Mouse (Mus musculus): Measurements from ENCODE around the gene Fyn. TPM values are rescaled to one million over a fixed set of nuclear protein-coding genes. Genes with fewer than 3 reads are reported as not detected.

Fyn gene
- polyA plus RNA-seq, 1 experiment from 2014 or later = 20.5 TPM

- Histone ChIP-seq H3K9me3 (no peaks in the 10 kb centered on the region), H3K4me3 (no peak overlapping the region), H3K27me3 (ENCODE audit: poor library complexity, severe bottlenecking) (no peaks in the 10 kb centered on the region), H3K4me1 (peaks cover 46% of the 10 kb centered on the region), H3K27ac (peak overlapping the region; percentile 54), H3K36me3 (replicated peaks) (peaks cover 7% of the 10 kb centered on the region; the same call in 1 of the 2 replicates)
- no peak for DNase-seq (ENCODE audit: extremely low spot score, low spot score)
- WGBS = 78% methylated on average over 7 of the region's 7 CpGs
These were observed 202.4 kb downstream of the Fyn start for GRCm38 (mm10) chr10:39571011-39571410.

- Histone ChIP-seq H3K27me3 (ENCODE audit: poor library complexity, severe bottlenecking) (no peaks in the 10 kb centered on the region), H3K27ac (peak overlapping the region; percentile 69), H3K4me3 (no peak overlapping the region), H3K36me3 (replicated peaks) (0 out of 2 replicates have a peak, but pooled peaks cover 3% of the 10 kb centered on the region), H3K4me1 (peaks cover 41% of the 10 kb centered on the region), H3K9me3 (no peaks in the 10 kb centered on the region)
- 78% methylated on average over 9 of the region's 9 CpGs for WGBS
- DNase-seq (ENCODE audit: extremely low spot score, low spot score) = no peak
These were observed 203.5 kb downstream of the Fyn start for GRCm38 (mm10) chr10:39572050-39572671.

GRCm38 (mm10) chr10:39572672-39573051, 204.0 kb downstream of the Fyn start:
- no peak for DNase-seq (ENCODE audit: extremely low spot score, low spot score)
- Histone ChIP-seq H3K4me1 (peaks cover 42% of the 10 kb centered on the region), H3K27ac (peak overlapping the region; percentile 69), H3K36me3 (replicated peaks) (0 out of 2 replicates have a peak, but pooled peaks cover 3% of the 10 kb centered on the region), H3K27me3 (ENCODE audit: poor library complexity, severe bottlenecking) (no peaks in the 10 kb centered on the region), H3K9me3 (no peaks in the 10 kb centered on the region), H3K4me3 (no peak overlapping the region)
- 66% methylated on average over 6 of the region's 6 CpGs for WGBS

GRCm38 (mm10) chr10:39576466-39576865, 207.8 kb downstream of the Fyn start:
- no peaks in the 10 kb centered on the region for H3K36me3 ChIP-seq (replicated peaks)
- no peak overlapping the region for H3K4me3 ChIP-seq
- peaks cover 32% of the 10 kb centered on the region for H3K4me1 ChIP-seq
- no peak overlapping the region for H3K27ac ChIP-seq
- no peaks in the 10 kb centered on the region for H3K9me3 ChIP-seq
- DNase-seq (ENCODE audit: extremely low spot score, low spot score) = no peak
- no peaks in the 10 kb centered on the region for H3K27me3 ChIP-seq (ENCODE audit: poor library complexity, severe bottlenecking)
- WGBS = 90% methylated on average over 6 of the region's 6 CpGs

GRCm38 (mm10) chr10:39580477-39580876, 211.8 kb downstream of the Fyn start:
- 78% methylated on average over 8 of the region's 8 CpGs for WGBS
- peak overlapping the region; percentile 45 for H3K27ac ChIP-seq

GRCm38 (mm10) chr10:39582385-39582784, 213.7 kb downstream of the Fyn start:
- Histone ChIP-seq H3K27me3 (ENCODE audit: poor library complexity, severe bottlenecking) (no peaks in the 10 kb centered on the region), H3K36me3 (replicated peaks) (no peaks in the 10 kb centered on the region), H3K4me3 (no peak overlapping the region), H3K27ac (no peak overlapping the region), H3K9me3 (no peaks in the 10 kb centered on the region), H3K4me1 (peaks cover 22% of the 10 kb centered on the region)
- WGBS = 88% methylated on average over 2 of the region's 2 CpGs
- no peak for DNase-seq (ENCODE audit: extremely low spot score, low spot score)

More at GRCm38 (mm10) chr10:39580477-39580876, 211.8 kb downstream of the Fyn start:
- no peaks in the 10 kb centered on the region for H3K9me3 ChIP-seq
- H3K27me3 ChIP-seq (ENCODE audit: poor library complexity, severe bottlenecking) = no peaks in the 10 kb centered on the region
- peaks cover 18% of the 10 kb centered on the region for H3K4me1 ChIP-seq
- no peak overlapping the region for H3K4me3 ChIP-seq
- no peak for DNase-seq (ENCODE audit: extremely low spot score, low spot score)
- H3K36me3 ChIP-seq (replicated peaks) = no peaks in the 10 kb centered on the region

GRCm38 (mm10) chr10:39583718-39584117, 215.1 kb downstream of the Fyn start:
- DNase-seq (ENCODE audit: extremely low spot score, low spot score) = no peak
- Histone ChIP-seq H3K9me3 (no peaks in the 10 kb centered on the region), H3K36me3 (replicated peaks) (no peaks in the 10 kb centered on the region), H3K4me3 (no peak overlapping the region), H3K27ac (no peak overlapping the region), H3K4me1 (peaks cover 31% of the 10 kb centered on the region), H3K27me3 (ENCODE audit: poor library complexity, severe bottlenecking) (peaks cover 4% of the 10 kb centered on the region)
- 84% methylated on average over 12 of the region's 12 CpGs for whole genome bisulfite sequencing

GRCm38 (mm10) chr10:39587290-39587925, 218.8 kb downstream of the Fyn start:
- Histone ChIP-seq H3K27me3 (ENCODE audit: poor library complexity, severe bottlenecking) (peaks cover 4% of the 10 kb centered on the region), H3K9me3 (no peaks in the 10 kb centered on the region), H3K27ac (0 out of 2 replicates have a peak overlapping the region, but pooled peaks have one; percentile 62), H3K4me1 (peaks cover 35% of the 10 kb centered on the region), H3K4me3 (no peak overlapping the region), H3K36me3 (replicated peaks) (no peaks in the 10 kb centered on the region)
- WGBS = 78% methylated on average over 5 of the region's 5 CpGs
- no peak for DNase-seq (ENCODE audit: extremely low spot score, low spot score)

GRCm38 (mm10) chr10:39587973-39588746, 219.5 kb downstream of the Fyn start:
- Histone ChIP-seq H3K36me3 (replicated peaks) (no peaks in the 10 kb centered on the region), H3K27ac (peak overlapping the region; percentile 62), H3K4me1 (peaks cover 31% of the 10 kb centered on the region), H3K4me3 (no peak overlapping the region), H3K9me3 (peaks cover 4% of the 10 kb centered on the region), H3K27me3 (ENCODE audit: poor library complexity, severe bottlenecking) (peaks cover 4% of the 10 kb centered on the region)
- WGBS = 64% methylated on average over 8 of the region's 8 CpGs
- DNase-seq (ENCODE audit: extremely low spot score, low spot score) = no peak

GRCm38 (mm10) chr10:39589765-39590546, 221.3 kb downstream of the Fyn start:
- Histone ChIP-seq H3K27me3 (ENCODE audit: poor library complexity, severe bottlenecking) (peaks cover 4% of the 10 kb centered on the region), H3K4me1 (peaks cover 31% of the 10 kb centered on the region), H3K27ac (no peak overlapping the region), H3K4me3 (no peak overlapping the region), H3K9me3 (peaks cover 13% of the 10 kb centered on the region), H3K36me3 (replicated peaks) (no peaks in the 10 kb centered on the region)
- no peak for DNase-seq (ENCODE audit: extremely low spot score, low spot score)
- WGBS = 90% methylated on average over 19 of the region's 19 CpGs

GRCm38 (mm10) chr10:39590629-39591028, 222.0 kb downstream of the Fyn start:
- no peak overlapping the region for H3K27ac ChIP-seq
- WGBS = 93% methylated on average over 10 of the region's 10 CpGs
- no peak overlapping the region for H3K4me3 ChIP-seq
- H3K36me3 ChIP-seq (replicated peaks) = no peaks in the 10 kb centered on the region
- DNase-seq (ENCODE audit: extremely low spot score, low spot score) = no peak
- H3K27me3 ChIP-seq (ENCODE audit: poor library complexity, severe bottlenecking) = peaks cover 4% of the 10 kb centered on the region
- peaks cover 13% of the 10 kb centered on the region for H3K9me3 ChIP-seq
- H3K4me1 ChIP-seq = peaks cover 31% of the 10 kb centered on the region

- peaks cover 37% of the 10 kb centered on the region for H3K4me1 ChIP-seq
- H3K9me3 ChIP-seq = peaks cover 13% of the 10 kb centered on the region
- DNase-seq (ENCODE audit: extremely low spot score, low spot score) = no peak
- H3K27me3 ChIP-seq (ENCODE audit: poor library complexity, severe bottlenecking) = peaks cover 4% of the 10 kb centered on the region
- H3K27ac ChIP-seq = no peak overlapping the region
- 72% methylated on average over 4 of the region's 4 CpGs for WGBS
- no peak overlapping the region for H3K4me3 ChIP-seq
- no peaks in the 10 kb centered on the region for H3K36me3 ChIP-seq (replicated peaks)
These were observed 223.8 kb downstream of the Fyn start for GRCm38 (mm10) chr10:39592501-39592900.
